Mouse (Mus musculus): ENCODE data around the gene Slc16a10. TPM values are rescaled to one million over a fixed set of nuclear protein-coding genes. Genes with fewer than 3 reads are reported as not detected.
"Not testable (repeated sequence)": the region's sequence is repeated elsewhere in the genome, so short reads cannot be mapped to it uniquely, and the experiment has no call there.

Slc16a10 gene
- polyA plus RNA-seq, 1 experiment from 2014 or later = 2.2 TPM

DNA sequence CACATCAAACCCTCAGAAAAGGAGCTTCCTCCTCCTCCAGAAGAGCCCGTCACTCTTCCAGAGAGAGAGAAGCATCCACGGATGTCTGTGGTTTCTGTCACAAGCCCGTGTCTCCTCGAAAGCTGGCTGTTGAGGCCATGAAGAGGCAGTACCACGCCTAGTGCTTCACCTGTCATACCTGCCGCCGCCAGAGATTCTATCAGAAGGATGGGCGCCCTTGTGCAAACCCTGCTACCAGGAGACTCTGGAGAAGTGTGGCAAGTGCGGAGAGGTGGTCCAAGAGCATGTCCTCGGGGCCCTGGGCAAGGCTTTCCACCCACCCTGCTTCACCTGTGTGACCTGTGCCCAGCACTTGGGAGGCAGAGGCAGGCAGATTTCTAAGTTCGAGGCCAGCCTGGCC is 132.5 kb downstream of the Slc16a10 start:
- WGBS = 90% methylated on average over 11 of the region's 11 CpGs
- no peaks in the 10 kb centered on the region for H3K9me3 ChIP-seq (ENCODE audit: control insufficient read depth, low read length)
- H3K36me3 ChIP-seq (ENCODE audit: control insufficient read depth, insufficient read depth) = no peaks in the 10 kb centered on the region
- no peak for ATAC-seq
- no peaks in the 10 kb centered on the region for H3K4me1 ChIP-seq (replicated peaks; ENCODE audit: control insufficient read depth, insufficient read depth, low read length)
- no peak overlapping the region for H3K9ac ChIP-seq (replicated peaks; ENCODE audit: low read depth, low read length)
- no peak overlapping the region for H3K4me3 ChIP-seq (replicated peaks; ENCODE audit: low read length)
- H3K27me3 ChIP-seq (replicated peaks; ENCODE audit: control insufficient read depth, insufficient read depth, low read length) = no peaks in the 10 kb centered on the region
- H3K4me2 ChIP-seq (ENCODE audit: low read length) = no peak overlapping the region
- no peak overlapping the region for H3K27ac ChIP-seq (ENCODE audit: low read length)

DNA sequence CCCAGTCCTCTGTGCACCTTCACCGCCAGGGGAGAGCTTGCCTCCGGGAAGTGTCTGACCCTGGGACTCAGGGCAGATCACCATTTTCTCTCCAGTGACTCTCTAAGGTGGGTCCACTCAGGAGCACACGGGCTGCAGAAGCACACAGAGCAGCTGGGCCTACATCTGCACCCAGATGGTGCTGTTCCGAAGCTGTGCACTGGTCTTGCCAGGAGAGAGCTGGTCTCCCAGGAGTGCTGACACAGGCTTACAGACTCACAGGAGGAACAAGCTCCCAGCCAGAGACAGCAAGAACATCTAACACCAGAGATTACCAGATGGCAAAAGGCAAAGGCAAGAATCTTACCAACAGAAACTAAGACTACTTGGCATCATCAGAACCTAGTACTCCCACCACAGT is 133.2 kb downstream of the Slc16a10 start:
- not testable (repeated sequence) for H3K27ac ChIP-seq (ENCODE audit: low read length); H3K9ac ChIP-seq (replicated peaks; ENCODE audit: low read depth, low read length); H3K4me3 ChIP-seq (replicated peaks; ENCODE audit: low read length); ATAC-seq; H3K4me2 ChIP-seq (ENCODE audit: low read length); H3K4me1 ChIP-seq (replicated peaks; ENCODE audit: control insufficient read depth, insufficient read depth, low read length); H3K27me3 ChIP-seq (replicated peaks; ENCODE audit: control insufficient read depth, insufficient read depth, low read length); H3K9me3 ChIP-seq (ENCODE audit: control insufficient read depth, low read length); H3K36me3 ChIP-seq (ENCODE audit: control insufficient read depth, insufficient read depth)
- WGBS = 84% methylated on average over 4 of the region's 4 CpGs

DNA sequence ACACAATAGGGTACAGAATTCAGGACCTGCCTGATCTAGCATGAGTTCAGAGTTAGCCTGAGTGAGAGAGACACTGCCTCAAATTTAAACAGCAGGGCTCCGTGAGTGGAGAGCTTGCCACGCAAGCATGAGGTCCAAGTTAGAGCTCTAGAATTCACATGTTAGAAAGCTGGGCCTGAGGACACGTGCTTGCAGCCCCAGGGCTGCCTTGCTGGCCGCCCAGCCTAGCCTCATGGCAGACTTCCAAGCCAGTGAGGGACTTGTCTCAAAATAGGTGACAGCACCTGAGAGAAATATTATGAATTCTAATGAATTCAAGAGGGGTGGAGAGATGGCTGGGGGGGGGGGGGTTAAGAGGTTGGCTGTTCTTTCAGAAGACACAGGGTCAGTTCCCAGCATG is 134.1 kb downstream of the Slc16a10 start:
- Histone ChIP-seq H3K36me3 (ENCODE audit: control insufficient read depth, insufficient read depth) (no peaks in the 10 kb centered on the region), H3K9me3 (ENCODE audit: control insufficient read depth, low read length) (no peaks in the 10 kb centered on the region), H3K27ac (ENCODE audit: low read length) (no peak overlapping the region), H3K9ac (replicated peaks; ENCODE audit: low read depth, low read length) (no peak overlapping the region), H3K4me3 (replicated peaks; ENCODE audit: low read length) (no peak overlapping the region), H3K4me2 (ENCODE audit: low read length) (no peak overlapping the region), H3K27me3 (replicated peaks; ENCODE audit: control insufficient read depth, insufficient read depth, low read length) (no peaks in the 10 kb centered on the region), H3K4me1 (replicated peaks; ENCODE audit: control insufficient read depth, insufficient read depth, low read length) (no peaks in the 10 kb centered on the region)
- ATAC-seq = no peak
- WGBS = 84% methylated on average over 4 of the region's 4 CpGs

DNA sequence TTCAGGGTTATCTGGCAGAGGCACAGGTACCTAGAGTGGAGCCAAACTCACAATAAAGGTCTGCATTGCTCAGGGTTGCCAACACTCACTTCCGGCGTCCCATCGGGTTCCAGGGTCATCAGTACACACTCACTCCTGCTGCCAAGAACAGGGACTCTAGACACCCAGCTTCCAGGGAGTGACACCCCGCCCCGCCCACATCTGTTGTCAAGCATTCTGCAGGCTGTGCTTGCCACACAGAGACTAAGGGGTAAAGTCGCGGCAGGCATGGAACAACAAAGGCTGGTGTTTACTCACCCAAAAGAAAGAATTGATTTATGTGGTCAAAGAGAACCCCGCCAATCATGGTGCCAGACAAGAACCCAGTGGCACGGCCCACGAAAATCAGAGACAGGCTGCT is 135.1 kb downstream of the Slc16a10 start:
- Histone ChIP-seq H3K27ac (ENCODE audit: low read length) (no peak overlapping the region), H3K4me3 (replicated peaks; ENCODE audit: low read length) (no peak overlapping the region), H3K27me3 (replicated peaks; ENCODE audit: control insufficient read depth, insufficient read depth, low read length) (no peaks in the 10 kb centered on the region), H3K36me3 (ENCODE audit: control insufficient read depth, insufficient read depth) (no peaks in the 10 kb centered on the region), H3K4me2 (ENCODE audit: low read length) (no peak overlapping the region), H3K9ac (replicated peaks; ENCODE audit: low read depth, low read length) (no peak overlapping the region), H3K9me3 (ENCODE audit: control insufficient read depth, low read length) (no peaks in the 10 kb centered on the region), H3K4me1 (replicated peaks; ENCODE audit: control insufficient read depth, insufficient read depth, low read length) (no peaks in the 10 kb centered on the region)
- 41% methylated on average over 10 of the region's 10 CpGs for WGBS
- ATAC-seq = no peak

DNA sequence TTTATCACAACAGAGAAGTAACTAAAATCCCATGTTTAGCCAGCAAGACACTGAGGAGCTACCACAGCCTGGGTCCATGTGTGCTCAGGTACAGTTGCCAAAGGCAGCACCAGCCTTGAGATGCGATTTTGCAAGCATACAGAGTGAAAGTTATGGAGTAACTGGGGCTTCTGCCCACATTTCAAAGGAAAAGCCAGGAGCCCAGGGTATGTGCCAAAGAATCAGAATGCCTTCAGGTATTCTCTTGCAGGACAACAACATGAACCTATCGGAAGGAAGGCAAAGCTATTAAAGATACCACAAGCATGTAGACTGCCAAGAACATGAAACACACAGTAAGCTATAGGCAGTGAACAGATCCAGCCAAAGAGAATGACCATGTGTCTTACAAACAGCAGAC is 141.3 kb downstream of the Slc16a10 start:
- Histone ChIP-seq H3K9ac (replicated peaks; ENCODE audit: low read depth, low read length) (no peak overlapping the region), H3K4me2 (ENCODE audit: low read length) (no peak overlapping the region), H3K27me3 (replicated peaks; ENCODE audit: control insufficient read depth, insufficient read depth, low read length) (no peaks in the 10 kb centered on the region), H3K9me3 (ENCODE audit: control insufficient read depth, low read length) (no peaks in the 10 kb centered on the region), H3K4me3 (replicated peaks; ENCODE audit: low read length) (no peak overlapping the region), H3K4me1 (replicated peaks; ENCODE audit: control insufficient read depth, insufficient read depth, low read length) (no peaks in the 10 kb centered on the region), H3K27ac (ENCODE audit: low read length) (no peak overlapping the region), H3K36me3 (ENCODE audit: control insufficient read depth, insufficient read depth) (no peaks in the 10 kb centered on the region)
- 96% methylated on average over 2 of the region's 2 CpGs for WGBS
- ATAC-seq = no peak

DNA sequence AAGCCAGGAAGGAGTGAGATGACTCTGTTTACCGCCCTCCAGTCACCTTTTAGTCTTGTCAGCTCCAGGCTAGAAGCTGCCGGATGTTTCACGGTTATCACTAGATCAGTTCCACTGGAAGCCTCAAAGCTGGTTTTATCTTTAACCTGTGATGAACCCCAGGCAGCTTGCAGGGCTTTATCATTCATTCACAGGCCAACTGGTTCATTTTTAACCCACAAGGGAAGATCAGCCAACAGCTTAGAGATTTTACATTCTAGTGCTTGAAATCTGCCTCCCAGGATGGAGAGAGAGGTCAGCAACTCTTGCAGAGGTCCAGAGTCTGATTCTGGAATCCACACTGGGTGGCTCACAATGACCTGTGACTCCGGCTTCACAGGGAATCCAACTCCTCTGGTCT is 150.9 kb downstream of the Slc16a10 start:
- no peaks in the 10 kb centered on the region for H3K9me3 ChIP-seq (ENCODE audit: control insufficient read depth, low read length)
- no peak overlapping the region for H3K9ac ChIP-seq (replicated peaks; ENCODE audit: low read depth, low read length)
- no peak for ATAC-seq
- H3K4me2 ChIP-seq (ENCODE audit: low read length) = no peak overlapping the region
- H3K36me3 ChIP-seq (ENCODE audit: control insufficient read depth, insufficient read depth) = no peaks in the 10 kb centered on the region
- 91% methylated on average over 4 of the region's 4 CpGs for WGBS
- H3K4me1 ChIP-seq (replicated peaks; ENCODE audit: control insufficient read depth, insufficient read depth, low read length) = no peaks in the 10 kb centered on the region
- no peak overlapping the region for H3K4me3 ChIP-seq (replicated peaks; ENCODE audit: low read length)
- no peak overlapping the region for H3K27ac ChIP-seq (ENCODE audit: low read length)
- no peaks in the 10 kb centered on the region for H3K27me3 ChIP-seq (replicated peaks; ENCODE audit: control insufficient read depth, insufficient read depth, low read length)

DNA sequence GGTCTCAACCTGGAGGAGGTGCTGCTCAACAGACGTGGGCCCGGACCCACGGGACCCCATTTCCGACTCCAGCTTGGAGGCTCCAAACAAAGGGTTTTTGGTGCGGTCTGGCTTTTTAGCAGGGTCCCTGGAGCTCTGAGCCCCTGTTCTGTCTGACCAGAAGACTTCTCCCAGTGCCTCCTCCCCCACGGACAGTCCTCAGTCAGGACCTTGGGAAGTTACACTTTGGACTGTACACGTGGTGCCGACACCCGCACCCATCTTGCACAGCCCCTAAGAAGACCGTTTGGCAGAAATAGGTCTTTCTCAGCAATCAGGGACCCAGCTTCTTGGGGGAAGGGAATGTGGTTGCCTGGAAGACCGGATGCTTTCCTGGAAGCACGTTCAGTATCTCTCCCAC is 155.6 kb downstream of the Slc16a10 start, which contains the start of gene Mfsd4b5:
Mfsd4b5 (minus strand) TSS at position 181 of the 400 bp plus-strand sequence.
- Histone ChIP-seq H3K27me3 (replicated peaks; ENCODE audit: control insufficient read depth, insufficient read depth, low read length) (no peaks in the 10 kb centered on the region), H3K27ac (ENCODE audit: low read length) (no peak within 1 kb of the TSS), H3K4me3 (replicated peaks; ENCODE audit: low read length) (no peak within 1 kb of the TSS), H3K4me2 (ENCODE audit: low read length) (no peak within 1 kb of the TSS), H3K9me3 (ENCODE audit: control insufficient read depth, low read length) (no peaks in the 10 kb centered on the region), H3K9ac (replicated peaks; ENCODE audit: low read depth, low read length) (no peak within 1 kb of the TSS), H3K36me3 (ENCODE audit: control insufficient read depth, insufficient read depth) (no peaks in the 10 kb centered on the region), H3K4me1 (replicated peaks; ENCODE audit: control insufficient read depth, insufficient read depth, low read length) (no peaks in the 10 kb centered on the region)
- ATAC-seq = no peak
- 93% methylated on average over 12 of the region's 12 CpGs for WGBS

Other genes starting within 250 kb of the Slc16a10 start
- 4.7 and 5.2 TPM in 2 replicates for gene Mfsd4b4, start 243.0 kb downstream of the Slc16a10 start, polyA plus RNA-seq (2015; fragmentation: Nextera tagmentation; extraction: Ambion mirVana)
- gene Mfsd4b2, start 215.3 kb downstream of the Slc16a10 start, polyA plus RNA-seq (2015; fragmentation: Nextera tagmentation; extraction: Ambion mirVana) = not detected in 2 replicates
- not detected in 2 replicates for gene Mfsd4b3, start 182.1 kb downstream of the Slc16a10 start, polyA plus RNA-seq (2015; fragmentation: Nextera tagmentation; extraction: Ambion mirVana)
- gene Mfsd4b5, start 155.6 kb downstream of the Slc16a10 start, polyA plus RNA-seq (2015; fragmentation: Nextera tagmentation; extraction: Ambion mirVana) = not detected in 2 replicates
- 0.09 and 0.32 TPM in 2 replicates for gene Mfsd4b1, start 117.0 kb downstream of the Slc16a10 start, polyA plus RNA-seq (2015; fragmentation: Nextera tagmentation; extraction: Ambion mirVana)
- gene Rpf2, start 104.8 kb upstream of the Slc16a10 start, polyA plus RNA-seq (2015; fragmentation: Nextera tagmentation; extraction: Ambion mirVana) = 76.7 and 80.5 TPM in 2 replicates
- 85.4 and 88.5 TPM in 2 replicates for gene Gtf3c6, start 115.8 kb upstream of the Slc16a10 start, polyA plus RNA-seq (2015; fragmentation: Nextera tagmentation; extraction: Ambion mirVana)
- 46.3 and 47.0 TPM in 2 replicates for gene Amd1, start 159.9 kb upstream of the Slc16a10 start, polyA plus RNA-seq (2015; fragmentation: Nextera tagmentation; extraction: Ambion mirVana)
- 19.6 and 23.9 TPM in 2 replicates for gene Cdk19, start 197.3 kb upstream of the Slc16a10 start, polyA plus RNA-seq (2015; fragmentation: Nextera tagmentation; extraction: Ambion mirVana)

Measured in forebrain, embryonic 16.5 days (tissue).